Mouse (Mus musculus): Measurements from ENCODE around the gene Pdzrn4. TPM values are rescaled to one million over a fixed set of nuclear protein-coding genes. Genes with fewer than 3 reads are reported as not detected.
A peak's percentile ranks its signal among the peaks of the same experiment; 100 is the strongest.

Pdzrn4 gene
- polyA plus RNA-seq, 1 experiment from 2014 or later = 0.26 TPM

GRCm38 (mm10) chr15:92584357-92585138, 187.9 kb downstream of the Pdzrn4 start:
- no peak for DNase-seq (ENCODE audit: low spot score)
- H3K27me3 ChIP-seq (replicated peaks; ENCODE audit: control insufficient read depth, insufficient read depth, low read length) = no peaks in the 10 kb centered on the region

GRCm38 (mm10) chr15:92587431-92587830, 190.8 kb downstream of the Pdzrn4 start:
- no peak for ATAC-seq (replicated peaks; ENCODE audit: low FRiP score)
- H3K4me1 ChIP-seq (replicated peaks; ENCODE audit: control insufficient read depth, insufficient read depth, low read length) = no peaks in the 10 kb centered on the region
- H3K4me2 ChIP-seq = no peak overlapping the region
- no peak for DNase-seq (ENCODE audit: low spot score)
- H3K9me3 ChIP-seq (ENCODE audit: control insufficient read depth, low read length) = no peaks in the 10 kb centered on the region
- H3K27me3 ChIP-seq (replicated peaks; ENCODE audit: control insufficient read depth, insufficient read depth, low read length) = no peaks in the 10 kb centered on the region
- H3K36me3 ChIP-seq (ENCODE audit: control insufficient read depth, insufficient read depth, low read length) = no peaks in the 10 kb centered on the region
- H3K4me3 ChIP-seq (ENCODE audit: low read depth, low read length) = no peak overlapping the region
- WGBS = 83% methylated on average over 1 of the region's 1 CpGs
- H3K9ac ChIP-seq (ENCODE audit: low read depth, low read length) = no peak overlapping the region
- no peak overlapping the region for H3K27ac ChIP-seq (ENCODE audit: low read depth, low read length)

More at GRCm38 (mm10) chr15:92584357-92585138, 187.9 kb downstream of the Pdzrn4 start:
- H3K36me3 ChIP-seq (ENCODE audit: control insufficient read depth, insufficient read depth, low read length) = no peaks in the 10 kb centered on the region
- H3K9me3 ChIP-seq (ENCODE audit: control insufficient read depth, low read length) = no peaks in the 10 kb centered on the region
- no peak overlapping the region for H3K4me2 ChIP-seq
- ATAC-seq (replicated peaks; ENCODE audit: low FRiP score) = no peak
- no peaks in the 10 kb centered on the region for H3K4me1 ChIP-seq (replicated peaks; ENCODE audit: control insufficient read depth, insufficient read depth, low read length)
- H3K27ac ChIP-seq (ENCODE audit: low read depth, low read length) = no peak overlapping the region
- 81% methylated on average over 14 of the region's 14 CpGs for WGBS
- no peak overlapping the region for H3K4me3 ChIP-seq (ENCODE audit: low read depth, low read length)
- H3K9ac ChIP-seq (ENCODE audit: low read depth, low read length) = no peak overlapping the region

- Histone ChIP-seq H3K27ac (ENCODE audit: low read depth, low read length) (no peak overlapping the region), H3K9ac (ENCODE audit: low read depth, low read length) (no peak overlapping the region), H3K27me3 (replicated peaks; ENCODE audit: control insufficient read depth, insufficient read depth, low read length) (peaks cover 9% of the 10 kb centered on the region; the same call in 1 of the 2 replicates), H3K4me3 (ENCODE audit: low read depth, low read length) (no peak overlapping the region), H3K4me2 (no peak overlapping the region), H3K9me3 (ENCODE audit: control insufficient read depth, low read length) (no peaks in the 10 kb centered on the region), H3K4me1 (replicated peaks; ENCODE audit: control insufficient read depth, insufficient read depth, low read length) (no peaks in the 10 kb centered on the region), H3K36me3 (ENCODE audit: control insufficient read depth, insufficient read depth, low read length) (no peaks in the 10 kb centered on the region)
- 58% methylated on average over 2 of the region's 2 CpGs for WGBS
- ATAC-seq (replicated peaks; ENCODE audit: low FRiP score) (no peak), DNase-seq (ENCODE audit: low spot score) (no peak)
Measured at GRCm38 (mm10) chr15:92594721-92595120, 198.0 kb downstream of the Pdzrn4 start.

GRCm38 (mm10) chr15:92597011-92597780, 200.5 kb downstream of the Pdzrn4 start:
- H3K27ac ChIP-seq (ENCODE audit: low read depth, low read length) = no peak overlapping the region
- ATAC-seq (replicated peaks; ENCODE audit: low FRiP score) = no peak
- H3K9ac ChIP-seq (ENCODE audit: low read depth, low read length) = no peak overlapping the region
- DNase-seq (ENCODE audit: low spot score) = no peak
- 3% methylated on average over 20 of the region's 20 CpGs for WGBS
- H3K4me1 ChIP-seq (replicated peaks; ENCODE audit: control insufficient read depth, insufficient read depth, low read length) = no peaks in the 10 kb centered on the region
- peak overlapping the region; percentile 27; the same call in 1 of the 2 replicates for H3K4me3 ChIP-seq (ENCODE audit: low read depth, low read length)
- no peaks in the 10 kb centered on the region for H3K9me3 ChIP-seq (ENCODE audit: control insufficient read depth, low read length)
- H3K36me3 ChIP-seq (ENCODE audit: control insufficient read depth, insufficient read depth, low read length) = no peaks in the 10 kb centered on the region
- peak overlapping the region; percentile 50 for H3K4me2 ChIP-seq
- peaks cover 9% of the 10 kb centered on the region; the same call in 1 of the 2 replicates for H3K27me3 ChIP-seq (replicated peaks; ENCODE audit: control insufficient read depth, insufficient read depth, low read length)

GRCm38 (mm10) chr15:92598380-92599295, 202.0 kb downstream of the Pdzrn4 start:
- Histone ChIP-seq H3K9ac (ENCODE audit: low read depth, low read length) (no peak overlapping the region), H3K4me3 (ENCODE audit: low read depth, low read length) (no peak overlapping the region), H3K4me2 (peak overlapping the region; percentile 43; the same call in 1 of the 2 replicates), H3K36me3 (ENCODE audit: control insufficient read depth, insufficient read depth, low read length) (no peaks in the 10 kb centered on the region), H3K4me1 (replicated peaks; ENCODE audit: control insufficient read depth, insufficient read depth, low read length) (no peaks in the 10 kb centered on the region), H3K27ac (ENCODE audit: low read depth, low read length) (no peak overlapping the region), H3K9me3 (ENCODE audit: control insufficient read depth, low read length) (no peaks in the 10 kb centered on the region), H3K27me3 (replicated peaks; ENCODE audit: control insufficient read depth, insufficient read depth, low read length) (peaks cover 9% of the 10 kb centered on the region; the same call in 1 of the 2 replicates)
- WGBS = 5% methylated on average over 18 of the region's 18 CpGs
- no peak for DNase-seq (ENCODE audit: low spot score)
- no peak for ATAC-seq (replicated peaks; ENCODE audit: low FRiP score)

- H3K4me3 ChIP-seq (ENCODE audit: low read depth, low read length) = no peak overlapping the region
- 12% methylated on average over 7 of the region's 7 CpGs for WGBS
- H3K36me3 ChIP-seq (ENCODE audit: control insufficient read depth, insufficient read depth, low read length) = no peaks in the 10 kb centered on the region
- H3K4me2 ChIP-seq = no peak overlapping the region
- H3K9me3 ChIP-seq (ENCODE audit: control insufficient read depth, low read length) = no peaks in the 10 kb centered on the region
- H3K27ac ChIP-seq (ENCODE audit: low read depth, low read length) = no peak overlapping the region
- DNase-seq (ENCODE audit: low spot score) (no peak), ATAC-seq (replicated peaks; ENCODE audit: low FRiP score) (no peak)
- no peak overlapping the region for H3K9ac ChIP-seq (ENCODE audit: low read depth, low read length)
- H3K4me1 ChIP-seq (replicated peaks; ENCODE audit: control insufficient read depth, insufficient read depth, low read length) = no peaks in the 10 kb centered on the region
- H3K27me3 ChIP-seq (replicated peaks; ENCODE audit: control insufficient read depth, insufficient read depth, low read length) = peaks cover 9% of the 10 kb centered on the region; the same call in 1 of the 2 replicates
Measured at GRCm38 (mm10) chr15:92599381-92599780, 202.7 kb downstream of the Pdzrn4 start.

GRCm38 (mm10) chr15:92610866-92611265, 214.2 kb downstream of the Pdzrn4 start:
- ATAC-seq (replicated peaks; ENCODE audit: low FRiP score) (no peak), DNase-seq (ENCODE audit: low spot score) (no peak)
- Histone ChIP-seq H3K9me3 (ENCODE audit: control insufficient read depth, low read length) (no peaks in the 10 kb centered on the region), H3K4me1 (replicated peaks; ENCODE audit: control insufficient read depth, insufficient read depth, low read length) (no peaks in the 10 kb centered on the region), H3K27me3 (replicated peaks; ENCODE audit: control insufficient read depth, insufficient read depth, low read length) (no peaks in the 10 kb centered on the region), H3K9ac (ENCODE audit: low read depth, low read length) (no peak overlapping the region), H3K36me3 (ENCODE audit: control insufficient read depth, insufficient read depth, low read length) (no peaks in the 10 kb centered on the region), H3K27ac (ENCODE audit: low read depth, low read length) (no peak overlapping the region), H3K4me3 (ENCODE audit: low read depth, low read length) (no peak overlapping the region), H3K4me2 (no peak overlapping the region)
- whole genome bisulfite sequencing = 72% methylated on average over 3 of the region's 3 CpGs

- Histone ChIP-seq H3K4me2 (no peak overlapping the region), H3K27me3 (replicated peaks; ENCODE audit: control insufficient read depth, insufficient read depth, low read length) (no peaks in the 10 kb centered on the region), H3K4me1 (replicated peaks; ENCODE audit: control insufficient read depth, insufficient read depth, low read length) (no peaks in the 10 kb centered on the region), H3K27ac (ENCODE audit: low read depth, low read length) (no peak overlapping the region), H3K9ac (ENCODE audit: low read depth, low read length) (no peak overlapping the region), H3K9me3 (ENCODE audit: control insufficient read depth, low read length) (no peaks in the 10 kb centered on the region), H3K4me3 (ENCODE audit: low read depth, low read length) (no peak overlapping the region), H3K36me3 (ENCODE audit: control insufficient read depth, insufficient read depth, low read length) (no peaks in the 10 kb centered on the region)
- no peak for DNase-seq (ENCODE audit: low spot score)
- 88% methylated on average over 1 of the region's 1 CpGs for WGBS
- no peak for ATAC-seq (replicated peaks; ENCODE audit: low FRiP score)
Measured at GRCm38 (mm10) chr15:92612386-92612785, 215.7 kb downstream of the Pdzrn4 start.
